Mouse (Mus musculus) G1E-ER4 (cell line): ENCODE results near the gene Asic1. TPM values are rescaled to one million over a fixed set of nuclear protein-coding genes. Genes with fewer than 3 reads are reported as not detected.

Experiments
- GATA1 ChIP-seq: IDR thresholded peaks from one replicate; pipeline ENCODE4 v1.8.0; 2012; ENCODE audit warnings: low read length, inconsistent platforms
- polyA plus RNA-seq: library from polyadenylated mRNA; stranded (reverse); fragments of >175 nt; gene quantifications from 2 replicates; pipeline ENCODE4 v1.2.3, GENCODE M21; 2012

The Asic1 gene
- polyA plus RNA-seq, 1 experiment, result not detected

DNA sequence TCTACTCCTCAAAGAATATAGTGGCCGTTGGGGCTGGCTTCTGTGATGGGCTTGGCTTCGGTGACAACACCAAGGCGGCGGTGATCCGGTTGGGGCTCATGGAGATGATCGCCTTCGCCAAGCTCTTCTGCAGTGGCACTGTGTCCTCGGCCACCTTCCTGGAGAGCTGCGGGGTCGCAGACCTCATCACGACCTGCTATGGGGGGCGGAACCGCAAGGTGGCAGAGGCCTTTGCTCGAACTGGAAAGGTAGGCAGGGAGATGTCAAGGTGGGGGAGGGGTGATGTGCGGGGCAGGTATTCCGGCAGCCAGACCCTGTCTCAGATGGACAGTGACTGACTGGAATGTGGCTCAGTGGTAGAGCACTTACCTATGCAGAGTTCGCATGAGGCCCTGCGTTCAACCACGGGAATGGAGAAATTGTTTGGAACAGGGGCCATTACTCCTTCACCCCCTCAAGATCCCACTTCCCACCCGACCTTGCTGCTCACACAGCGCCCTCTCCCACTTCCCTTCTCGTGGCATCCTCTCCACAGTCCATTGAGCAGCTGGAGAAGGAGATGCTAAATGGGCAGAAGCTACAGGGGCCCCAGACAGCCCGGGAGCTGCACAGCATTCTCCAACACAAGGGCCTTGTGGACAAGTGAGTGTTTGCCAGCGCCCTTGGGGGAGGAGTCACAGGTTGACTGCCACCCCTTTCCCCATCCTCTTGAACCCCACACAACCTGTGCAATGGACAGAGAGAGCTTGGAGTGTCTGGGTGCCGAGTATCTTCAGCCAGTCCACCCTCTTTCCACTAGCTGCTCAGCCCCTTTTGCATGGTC is 52.0 kb downstream of the Asic1 start:
- TF ChIP-seq GATA1, result no peak

DNA sequence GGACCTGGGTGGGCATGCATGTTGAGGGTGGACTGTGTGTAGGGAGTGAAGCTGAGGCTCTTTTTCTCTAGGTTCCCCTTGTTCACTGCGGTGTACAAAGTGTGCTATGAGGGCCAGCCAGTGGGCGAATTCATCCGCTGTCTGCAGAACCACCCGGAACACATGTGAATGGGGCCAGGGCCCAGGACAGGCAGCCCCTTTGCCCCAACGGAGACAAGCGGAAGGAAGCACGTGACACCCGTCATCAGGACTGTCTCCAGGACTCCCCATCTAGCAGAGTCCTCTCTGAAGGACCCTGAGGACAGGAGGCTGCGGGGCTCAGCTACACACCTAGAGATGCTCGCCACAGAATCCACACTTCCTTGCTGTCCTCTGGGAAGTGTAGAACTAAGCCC is 52.9 kb downstream of the Asic1 start:
- TF ChIP-seq GATA1, result no peak

GRCm38 (mm10) chr15:99723515-99724291 is 53.5 kb downstream of the Asic1 start:
- no peak for TF ChIP-seq GATA1

DNA sequence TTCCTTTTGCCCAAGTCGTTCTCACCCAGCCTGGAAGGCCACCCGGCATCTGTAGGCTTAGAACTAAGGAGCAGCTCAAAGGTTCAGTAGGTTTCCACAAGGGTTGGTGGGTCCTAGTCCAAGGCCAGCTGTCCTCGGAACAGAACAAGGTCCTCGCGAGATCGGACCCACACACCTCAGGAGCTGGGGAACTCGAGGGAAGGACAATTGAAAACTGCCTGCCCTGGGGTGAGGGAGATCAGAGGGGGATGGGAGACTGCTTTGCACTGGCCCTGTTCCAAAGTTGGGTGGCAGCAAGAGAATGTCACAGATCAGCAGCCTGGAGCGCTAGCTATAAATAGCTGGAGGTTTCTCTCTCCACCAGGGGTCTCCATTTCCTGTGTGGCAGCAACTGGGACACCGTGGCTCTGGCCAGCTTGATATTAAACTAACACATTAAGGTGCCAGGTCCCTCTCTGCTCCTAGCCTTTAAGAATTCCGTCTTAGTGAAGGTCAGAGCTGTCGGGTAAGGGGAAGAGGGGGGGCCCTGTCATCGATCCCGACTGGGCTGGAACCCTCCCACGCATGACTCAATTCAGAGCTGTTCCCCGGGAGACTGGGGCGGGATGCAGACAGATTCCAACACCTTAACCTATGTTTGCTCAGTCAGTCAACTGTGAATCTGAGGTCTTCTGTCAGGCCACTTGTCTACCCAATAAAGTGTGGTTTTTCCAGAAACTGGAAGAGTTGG is 54.3 kb downstream of the Asic1 start:
- TF ChIP-seq GATA1, result no peak

- no peak for TF ChIP-seq GATA1
Measured at GRCm38 (mm10) chr15:99725341-99726155, 55.4 kb downstream of the Asic1 start, which contains the start of gene Cox14. Cox14 (plus strand) TSS chr15:99725618.

GRCm38 (mm10) chr15:99726549-99726948 is 56.4 kb downstream of the Asic1 start:
- TF ChIP-seq GATA1, result no peak

DNA sequence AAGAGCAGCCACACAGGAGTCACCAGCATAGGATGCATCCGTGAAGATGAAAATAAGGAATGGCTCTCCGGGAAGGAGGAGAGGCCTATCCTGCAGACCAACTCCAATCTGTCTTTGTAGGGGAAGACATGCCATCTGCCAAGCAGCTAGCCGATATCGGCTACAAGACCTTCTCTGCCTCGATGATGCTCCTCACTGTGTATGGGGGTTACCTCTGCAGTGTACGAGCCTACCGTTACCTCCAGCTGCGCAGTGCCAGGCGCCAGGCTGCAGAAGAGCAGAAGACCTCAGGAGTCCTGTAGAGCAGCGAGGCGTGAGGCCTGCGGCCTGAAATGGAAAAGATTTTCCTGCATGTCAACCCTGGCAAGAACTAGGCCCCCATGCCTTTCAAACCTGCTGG is 57.4 kb downstream of the Asic1 start:
- TF ChIP-seq GATA1, result no peak

GRCm38 (mm10) chr15:99728211-99728610 is 58.0 kb downstream of the Asic1 start:
- TF ChIP-seq GATA1, result no peak

DNA sequence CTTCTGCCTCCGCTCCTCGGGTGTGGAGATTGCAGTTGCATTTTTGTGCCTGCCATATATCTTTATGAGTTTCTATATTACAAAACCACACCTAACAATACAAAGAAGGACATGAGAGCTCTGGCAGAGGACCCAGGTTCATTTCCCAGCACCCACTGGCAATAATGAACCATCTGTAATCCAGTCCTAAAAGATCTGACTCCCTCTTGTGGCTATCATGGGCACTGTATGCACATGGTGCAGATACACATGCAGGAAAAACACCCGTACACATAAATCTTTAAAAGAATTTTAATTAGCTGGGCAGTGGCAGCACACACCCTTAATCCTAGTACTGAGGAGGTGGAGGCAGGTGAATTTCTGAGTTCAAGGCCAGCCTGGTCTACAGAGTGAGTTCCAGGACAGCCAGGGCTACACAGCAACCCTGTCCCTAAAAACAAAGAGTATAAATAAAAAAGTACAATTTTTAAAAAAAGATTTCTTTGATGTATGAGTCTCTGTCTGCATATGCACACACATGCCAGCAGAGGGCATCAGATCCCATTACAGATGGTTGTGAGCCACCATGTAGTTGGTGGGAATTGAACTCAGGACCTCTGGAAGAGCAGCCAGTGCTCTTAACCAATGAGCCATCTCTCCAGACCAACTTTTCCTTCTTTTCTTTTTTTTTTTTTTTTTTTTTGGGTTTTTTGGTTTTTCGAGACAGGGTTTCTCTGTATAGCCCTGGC is 59.1 kb downstream of the Asic1 start:
- TF ChIP-seq GATA1, result no peak

DNA sequence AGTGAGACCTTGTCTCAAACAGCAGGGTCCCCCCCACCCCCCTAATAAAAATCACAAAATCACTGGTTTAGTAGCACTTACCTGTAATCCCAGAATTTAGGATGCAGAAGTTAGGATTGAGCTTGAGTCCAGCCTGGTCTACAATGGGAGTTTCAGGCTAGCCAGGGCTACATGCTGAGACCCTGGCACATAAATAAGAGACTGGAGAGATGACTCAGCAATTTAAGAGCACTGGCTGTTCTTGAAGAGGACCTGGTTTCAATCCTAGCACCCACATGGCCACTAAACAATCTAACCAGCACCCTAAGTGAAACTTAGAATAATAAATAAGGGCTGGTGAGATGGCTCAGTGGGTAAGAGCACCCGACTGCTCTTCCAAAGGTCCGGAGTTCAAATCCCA is 61.0 kb downstream of the Asic1 start:
- no peak for TF ChIP-seq GATA1

- TF ChIP-seq GATA1, result no peak
Measured at GRCm38 (mm10) chr15:99731678-99732077, 61.5 kb downstream of the Asic1 start.

GRCm38 (mm10) chr15:99733186-99733585 is 63.0 kb downstream of the Asic1 start:
- TF ChIP-seq GATA1, result no peak

- no peak for TF ChIP-seq GATA1
Measured at GRCm38 (mm10) chr15:99735631-99736030, 65.5 kb downstream of the Asic1 start.

DNA sequence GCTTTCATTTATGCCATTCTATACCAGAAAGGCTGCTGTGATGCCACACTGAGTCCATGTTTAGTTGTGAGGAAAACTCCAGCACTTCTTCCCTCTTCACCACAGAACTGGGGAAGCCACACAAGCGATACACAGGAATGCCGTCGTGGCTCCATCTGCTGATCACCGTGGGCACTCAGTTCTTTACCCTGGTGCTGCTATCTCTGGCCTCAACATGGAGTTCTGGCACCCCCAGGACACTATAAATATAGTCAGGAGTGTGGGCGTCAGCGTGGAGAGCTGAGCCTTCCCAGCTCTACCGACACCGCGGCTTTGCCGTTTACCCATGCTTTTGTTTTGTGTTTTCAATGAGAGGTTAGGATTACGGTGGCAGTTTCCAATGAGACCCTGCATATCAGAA is 66.5 kb downstream of the Asic1 start:
- no peak for TF ChIP-seq GATA1
